Mouse (Mus musculus) megakaryocyte, embryonic 14.5 days (primary cell): ENCODE results near the gene Spi1.

ENCODE experiments used
- FLI1 ChIP-seq: IDR thresholded peaks from 2 replicates; pipeline ENCODE4 v1.6.1; 2012; ENCODE audit warnings: low read length, inconsistent platforms, mixed read lengths
- GATA1 ChIP-seq: IDR thresholded peaks from 3 replicates; pipeline ENCODE4 v1.6.1; 2012; ENCODE audit warnings: mixed read lengths, low read length, inconsistent platforms, borderline replicate concordance

DNA sequence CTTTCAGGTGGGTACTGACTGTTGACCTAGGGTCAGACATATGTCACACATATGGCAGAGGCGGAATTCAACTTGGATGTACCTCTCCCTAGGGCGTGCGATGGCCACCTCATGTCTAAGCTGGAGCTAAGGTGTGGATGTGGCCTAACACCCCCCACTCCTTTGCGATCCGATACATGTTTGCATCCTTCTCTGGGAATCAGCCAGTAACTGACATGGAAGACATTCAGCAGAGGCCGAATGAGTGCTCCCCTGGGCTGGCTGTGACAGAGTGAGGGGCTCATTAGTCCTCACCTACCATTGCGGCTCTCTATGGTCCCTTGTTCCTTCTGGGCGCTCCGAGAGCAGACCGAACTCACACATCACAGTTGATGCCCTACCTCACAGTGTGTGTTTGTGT, 11.1 kb upstream of the Spi1 start:
- TF ChIP-seq GATA1 (no peak), FLI1 (no peak)
